In genomic region chr6:85380901-85381647, GRCm38 (mm10) we compare ENCODE assay signal across 8 mouse cellular contexts. TPM values are rescaled to one million over a fixed set of nuclear protein-coding genes. Genes with fewer than 3 reads are reported as not detected.
DNase-seq lines count a peak whose midpoint lies in the region; ATAC-seq lines count a peak whose summit lies in the region.

No protein-coding gene starts in this region.

- no peaks in the 10 kb centered on the region for H3K27me3 ChIP-seq in hindbrain, embryonic 16.5 days (replicated peaks; ENCODE audit: control insufficient read depth, insufficient read depth, low read length)
- H3K27me3 ChIP-seq in midbrain, embryonic 13.5 days = peaks cover 3% of the 10 kb centered on the region; the same call in 1 of the 2 replicates

- H3K4me2 ChIP-seq in hindbrain, embryonic 16.5 days (ENCODE audit: low read length) = peak overlapping the region; percentile 1; the same call in 1 of the 2 replicates
- peak overlapping the region; percentile 3; the same call in 1 of the 2 replicates for H3K4me2 ChIP-seq in midbrain, embryonic 13.5 days (replicated peaks)

- peak; percentile 29 for DNase-seq in kidney, adult 9 months
- no peak for DNase-seq in kidney, adult 11 months
- no peak for DNase-seq in layer of hippocampus, postnatal 14 days (ENCODE audit: low spot score in 2 of 2)
- no peak for DNase-seq in yolk sac, embryonic 10.5 days (ENCODE audit: low spot score)

- no peak overlapping the region for H3K9ac ChIP-seq in hindbrain, embryonic 16.5 days (ENCODE audit: low read depth, low read length)
- H3K9ac ChIP-seq in midbrain, embryonic 13.5 days (replicated peaks) = no peak overlapping the region

- no peak overlapping the region for H3K27ac ChIP-seq in hindbrain, embryonic 16.5 days (ENCODE audit: low read depth, low read length)
- peak overlapping the region; percentile 10; the same call in 1 of the 2 replicates for H3K27ac ChIP-seq in midbrain, embryonic 13.5 days

- no peak overlapping the region for H3K4me3 ChIP-seq in hindbrain, embryonic 16.5 days (ENCODE audit: low read length)
- H3K4me3 ChIP-seq in midbrain, embryonic 13.5 days (replicated peaks) = no peak overlapping the region

- H3K4me1 ChIP-seq in hindbrain, embryonic 16.5 days (ENCODE audit: control insufficient read depth, insufficient read depth, low read depth, low read length) = no peaks in the 10 kb centered on the region
- peaks cover 6% of the 10 kb centered on the region; the same call in 1 of the 2 replicates for H3K4me1 ChIP-seq in midbrain, embryonic 13.5 days (replicated peaks)

- 28% methylated on average over 17 of the region's 17 CpGs for WGBS in hindbrain, embryonic 16.5 days
- WGBS in midbrain, embryonic 13.5 days = 14% methylated on average over 17 of the region's 17 CpGs

- no peaks in the 10 kb centered on the region for H3K9me3 ChIP-seq in hindbrain, embryonic 16.5 days (ENCODE audit: control insufficient read depth, low read length)
- no peaks in the 10 kb centered on the region for H3K9me3 ChIP-seq in midbrain, embryonic 13.5 days

- peak; percentile 50 for ATAC-seq in common myeloid progenitor, adult 5-6 weeks (replicated peaks; ENCODE audit: low read depth, poor library complexity, severe bottlenecking)
- ATAC-seq in hindbrain, embryonic 16.5 days = no peak
- ATAC-seq in midbrain, embryonic 13.5 days = peak; percentile 81
- no peak for ATAC-seq in inflammation-experienced regulatory T-cells, adult 6 months

- no peaks in the 10 kb centered on the region for H3K36me3 ChIP-seq in hindbrain, embryonic 16.5 days (ENCODE audit: control insufficient read depth, insufficient read depth, low read length)
- no peaks in the 10 kb centered on the region for H3K36me3 ChIP-seq in midbrain, embryonic 13.5 days

RNA-seq across cellular contexts. Expression of gene Rab11fip5, which starts 6.6 kb away (rescaled TPM):
- total RNA-seq in common myeloid progenitor, adult 5-6 weeks (2017) = 5.9 and 6.3 TPM in 2 replicates
- polyA plus RNA-seq in hindbrain, embryonic 16.5 days (2015; fragmentation: Nextera tagmentation; extraction: Ambion mirVana) = 24.3 and 28.6 TPM in 2 replicates
- 12.2 and 12.4 TPM in 2 replicates for polyA plus RNA-seq in midbrain, embryonic 13.5 days (2015; fragmentation: Nextera tagmentation; extraction: Ambion mirVana)
- total RNA-seq in layer of hippocampus, postnatal 14 days (2021) = 10 to 100 TPM; 50.8 to 56.2 TPM
- polyA plus RNA-seq in inflammation-experienced regulatory T-cells, adult 6 months (2017; shearing (Covaris generic)) = under 1 TPM; 0.50 to 0.67 (median 0.66) TPM

RNA-seq across cellular contexts. Expression of gene Noto, which starts 42.6 kb away (rescaled TPM):
- not detected in 2 replicates for total RNA-seq in common myeloid progenitor, adult 5-6 weeks (2017)
- polyA plus RNA-seq in hindbrain, embryonic 16.5 days (2015; fragmentation: Nextera tagmentation; extraction: Ambion mirVana) = not detected in 2 replicates
- not detected in 2 replicates for polyA plus RNA-seq in midbrain, embryonic 13.5 days (2015; fragmentation: Nextera tagmentation; extraction: Ambion mirVana)
- total RNA-seq in layer of hippocampus, postnatal 14 days (2021) = not detected
- polyA plus RNA-seq in inflammation-experienced regulatory T-cells, adult 6 months (2017; shearing (Covaris generic)) = under 1 TPM in 1 of 3 experiments, not detected in 2; 0.38 TPM

RNA-seq across cellular contexts. Expression of gene Sfxn5, which starts 47.9 kb away (rescaled TPM):
- 2.0 and 3.2 TPM in 2 replicates for total RNA-seq in common myeloid progenitor, adult 5-6 weeks (2017)
- 49.1 and 61.3 TPM in 2 replicates for polyA plus RNA-seq in hindbrain, embryonic 16.5 days (2015; fragmentation: Nextera tagmentation; extraction: Ambion mirVana)
- polyA plus RNA-seq in midbrain, embryonic 13.5 days (2015; fragmentation: Nextera tagmentation; extraction: Ambion mirVana) = 12.6 and 13.4 TPM in 2 replicates
- 100 to 1,000 TPM; 154 to 171 TPM for total RNA-seq in layer of hippocampus, postnatal 14 days (2021)
- polyA plus RNA-seq in inflammation-experienced regulatory T-cells, adult 6 months (2017; shearing (Covaris generic)) = 1 to 10 TPM; 1.4 to 3.3 (median 2.1) TPM

RNA-seq across cellular contexts. Expression of gene Smyd5, which starts 50.7 kb away (rescaled TPM):
- 46.2 and 47.0 TPM in 2 replicates for total RNA-seq in common myeloid progenitor, adult 5-6 weeks (2017)
- polyA plus RNA-seq in hindbrain, embryonic 16.5 days (2015; fragmentation: Nextera tagmentation; extraction: Ambion mirVana) = 81.4 and 82.8 TPM in 2 replicates
- polyA plus RNA-seq in midbrain, embryonic 13.5 days (2015; fragmentation: Nextera tagmentation; extraction: Ambion mirVana) = 51.2 and 51.5 TPM in 2 replicates
- 10 to 100 TPM; 32.8 to 35.4 TPM for total RNA-seq in layer of hippocampus, postnatal 14 days (2021)
- 10 to 100 TPM; 18.7 to 31.4 (median 28.0) TPM for polyA plus RNA-seq in inflammation-experienced regulatory T-cells, adult 6 months (2017; shearing (Covaris generic))

Comparison
In these comparisons a context has a peak if more than half of its experiments do, and no peak if none do; other contexts are left out.
1. ATAC-seq: peak in common myeloid progenitor, adult 5-6 weeks (single experiment) and midbrain, embryonic 13.5 days (single experiment); none in hindbrain, embryonic 16.5 days (single experiment) and inflammation-experienced regulatory T-cells, adult 6 months (single experiment).